In genomic region chr9:49211493-49211892, GRCm38 (mm10) we compare ENCODE assay signal across 25 mouse cellular contexts. TPM values are rescaled to one million over a fixed set of nuclear protein-coding genes. Genes with fewer than 3 reads are reported as not detected.
DNase-seq lines count a peak whose midpoint lies in the region; ATAC-seq lines count a peak whose summit lies in the region.
"Had no signal": no experiment of that assay in that cellular context is flagged by ENCODE, and none has a peak within 500 bp of the region (broad histone marks: within the 10 kb centered on the region; RNA-seq: fewer than 3 reads in every experiment).

No protein-coding gene starts in this region.

- H3K9ac ChIP-seq in hindbrain, embryonic 11.5 days (ENCODE audit: low read depth, low read length), result no peak overlapping the region
- H3K9ac ChIP-seq: embryonic facial prominence, embryonic 12.5 days; forebrain, embryonic 13.5 days; forebrain, embryonic 15.5 days; forebrain, postnatal 0 days had no signal

- no peaks in the 10 kb centered on the region for H3K27me3 ChIP-seq in hindbrain, embryonic 11.5 days (ENCODE audit: control insufficient read depth, insufficient read depth, low read length)
- H3K27me3 ChIP-seq: embryonic facial prominence, embryonic 12.5 days; forebrain, embryonic 15.5 days had no signal

- H3K9me3 ChIP-seq in hindbrain, embryonic 11.5 days (ENCODE audit: control insufficient read depth, low read length), result no peaks in the 10 kb centered on the region
- H3K9me3 ChIP-seq: embryonic facial prominence, embryonic 10.5 days; embryonic facial prominence, embryonic 12.5 days; forebrain, embryonic 13.5 days; forebrain, embryonic 15.5 days had no signal

- no peak for ATAC-seq in hindbrain, embryonic 11.5 days (ENCODE audit: low FRiP score)
- ATAC-seq: forebrain, embryonic 13.5 days; forebrain, embryonic 15.5 days had no signal

- no peaks in the 10 kb centered on the region for H3K36me3 ChIP-seq in hindbrain, embryonic 11.5 days (ENCODE audit: control insufficient read depth, insufficient read depth, low read length)
- H3K36me3 ChIP-seq: embryonic facial prominence, embryonic 10.5 days; embryonic facial prominence, embryonic 12.5 days; forebrain, embryonic 15.5 days had no signal

- 75% methylated on average over 1 of the region's 1 CpGs for WGBS in hindbrain, embryonic 11.5 days

- no peak overlapping the region for H3K27ac ChIP-seq in hindbrain, embryonic 11.5 days (ENCODE audit: low read depth, low read length)
- H3K27ac ChIP-seq: embryonic facial prominence, embryonic 10.5 days; embryonic facial prominence, embryonic 12.5 days; forebrain, embryonic 13.5 days; forebrain, embryonic 15.5 days had no signal

- no peak overlapping the region for H3K4me2 ChIP-seq in hindbrain, embryonic 11.5 days (replicated peaks; ENCODE audit: low read depth, low read length)
- H3K4me2 ChIP-seq: embryonic facial prominence, embryonic 12.5 days; forebrain, embryonic 13.5 days; forebrain, embryonic 15.5 days had no signal

- peak; percentile 12 for DNase-seq in layer of hippocampus, adult 11-12 months (ENCODE audit: low spot score)
- DNase-seq in layer of hippocampus, postnatal 10 days (ENCODE audit: low spot score in 2 of 2), result no peak
- DNase-seq in right cerebral cortex, adult 18-20 months, result peak; percentile 14
- no peak for DNase-seq in right cerebral cortex, postnatal 36 days (ENCODE audit: low spot score in 2 of 2)
- DNase-seq in hindbrain, embryonic 11.5 days (ENCODE audit: low spot score), result no peak
- DNase-seq: adrenal gland, adult 2 months; adrenal gland, postnatal 10 days; adrenal gland, postnatal 25 days; cerebellum, adult 11-12 months; cerebellum, adult 2 months; cerebellum, adult 9-10 months; cerebellum, postnatal 10 days; cerebellum, postnatal 25 days; forebrain, postnatal 0 days had no signal

- H3K4me1 ChIP-seq in hindbrain, embryonic 11.5 days (replicated peaks; ENCODE audit: control insufficient read depth, insufficient read depth, low read length), result 0 out of 2 replicates have a peak, but pooled peaks cover 3% of the 10 kb centered on the region
- H3K4me1 ChIP-seq: forebrain, embryonic 15.5 days had no signal

- no peak overlapping the region for H3K4me3 ChIP-seq in hindbrain, embryonic 11.5 days (ENCODE audit: low read depth, low read length)
- H3K4me3 ChIP-seq: embryonic facial prominence, embryonic 10.5 days; embryonic facial prominence, embryonic 12.5 days; forebrain, embryonic 13.5 days; forebrain, embryonic 15.5 days had no signal

RNA-seq across cellular contexts. Expression of gene Gm4894, which starts 38.8 kb away (rescaled TPM):
- total RNA-seq in layer of hippocampus, postnatal 10 days (2021), result not detected
- polyA plus RNA-seq in hindbrain, embryonic 11.5 days (2014; fragmentation: Nextera tagmentation; extraction: Ambion mirVana), result not detected in 2 replicates
- total RNA-seq: adrenal gland, adult 2 months; adrenal gland, postnatal 10 days; adrenal gland, postnatal 25 days; adrenal gland, postnatal 4 days; ES-E14; forebrain, postnatal 0 days; MEL had no signal
- polyA plus RNA-seq: adrenal gland, adult 2 months; C2C12; cerebellum, adult 2 months; cortical plate, adult 2 months; embryonic facial prominence, embryonic 10.5 days; embryonic facial prominence, embryonic 12.5 days; embryonic facial prominence, embryonic 14.5 days; forebrain, embryonic 11.5 days; forebrain, embryonic 13.5 days; forebrain, embryonic 15.5 days; forebrain, postnatal 0 days had no signal

Comparison
In these comparisons a context has a peak if more than half of its experiments do, and no peak if none do; other contexts are left out.
1. DNase-seq: peak in layer of hippocampus, adult 11-12 months (single experiment) and right cerebral cortex, adult 18-20 months (single experiment); none in layer of hippocampus, postnatal 10 days (0 of 2), right cerebral cortex, postnatal 36 days (0 of 2) and hindbrain, embryonic 11.5 days (single experiment).